Mouse (Mus musculus) olfactory bulb, adult 2 months (tissue): Measurements from ENCODE around the gene Colgalt1.

Source experiments
- CTCF ChIP-seq: fragments of 200-500 bp; IDR thresholded peaks from 2 replicates; pipeline ENCODE4 v1.5.1; 2012; ENCODE audit warnings: low read depth, mild to moderate bottlenecking, low read length, moderate library complexity; ENCODE audit not compliant: insufficient read depth
- POLR2A ChIP-seq: fragments of 200-500 bp; IDR thresholded peaks from 2 replicates; pipeline ENCODE4 v1.6.1; 2012; ENCODE audit warnings: mild to moderate bottlenecking, low read depth, low read length, moderate library complexity; ENCODE audit not compliant: insufficient read depth

DNA sequence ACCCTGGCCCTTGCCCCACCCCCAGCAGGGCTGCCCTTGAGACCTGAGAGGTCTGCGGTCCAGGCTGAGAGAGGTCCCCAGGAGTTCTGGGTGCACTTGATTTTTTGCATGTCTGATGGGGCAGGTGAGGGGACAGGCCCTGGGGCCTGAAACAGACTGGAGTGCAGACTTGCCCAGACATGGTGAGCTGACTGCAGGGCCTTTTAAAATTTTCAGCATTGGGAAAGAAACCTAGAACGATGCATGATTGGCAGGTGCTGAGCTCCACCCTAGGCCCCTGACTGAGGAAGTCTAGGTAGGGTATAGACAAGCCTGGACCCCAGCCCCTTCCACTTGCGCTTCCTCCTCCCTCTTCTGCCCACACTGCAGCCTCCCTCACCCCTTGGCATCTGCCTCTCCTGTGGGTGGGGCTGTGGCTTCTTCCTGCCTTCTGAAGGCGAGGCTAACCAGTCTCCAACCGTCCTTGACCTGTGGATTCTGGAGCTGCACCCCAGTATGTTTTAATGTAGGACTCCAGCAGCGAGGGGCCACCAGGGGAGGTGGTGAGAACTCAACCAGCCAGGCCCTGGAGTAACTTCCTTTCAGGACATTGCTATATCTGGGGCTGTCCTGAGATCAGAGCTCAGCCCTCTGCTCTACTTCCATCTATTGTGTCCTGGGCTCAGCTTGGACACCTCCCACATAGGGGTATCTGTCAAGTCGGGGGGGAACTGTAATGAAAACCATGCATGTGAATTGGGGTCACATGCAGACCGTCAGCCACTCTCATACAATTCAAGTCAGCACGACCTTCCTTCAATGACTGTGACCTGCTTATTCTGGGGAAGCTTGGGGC is 16.7 kb downstream of the Colgalt1 start:
- TF ChIP-seq POLR2A: no peak
- TF ChIP-seq CTCF: no peak
